Mouse (Mus musculus) thymus, postnatal 4 days (tissue): ENCODE data around the gene Pus7.
A peak's percentile ranks its signal among the peaks of the same experiment; 100 is the strongest.

Source experiments
- DNase-seq: peaks from one replicate; pipeline ENCODE4 v3.0.0; 2021

Gene Pus7

DNA sequence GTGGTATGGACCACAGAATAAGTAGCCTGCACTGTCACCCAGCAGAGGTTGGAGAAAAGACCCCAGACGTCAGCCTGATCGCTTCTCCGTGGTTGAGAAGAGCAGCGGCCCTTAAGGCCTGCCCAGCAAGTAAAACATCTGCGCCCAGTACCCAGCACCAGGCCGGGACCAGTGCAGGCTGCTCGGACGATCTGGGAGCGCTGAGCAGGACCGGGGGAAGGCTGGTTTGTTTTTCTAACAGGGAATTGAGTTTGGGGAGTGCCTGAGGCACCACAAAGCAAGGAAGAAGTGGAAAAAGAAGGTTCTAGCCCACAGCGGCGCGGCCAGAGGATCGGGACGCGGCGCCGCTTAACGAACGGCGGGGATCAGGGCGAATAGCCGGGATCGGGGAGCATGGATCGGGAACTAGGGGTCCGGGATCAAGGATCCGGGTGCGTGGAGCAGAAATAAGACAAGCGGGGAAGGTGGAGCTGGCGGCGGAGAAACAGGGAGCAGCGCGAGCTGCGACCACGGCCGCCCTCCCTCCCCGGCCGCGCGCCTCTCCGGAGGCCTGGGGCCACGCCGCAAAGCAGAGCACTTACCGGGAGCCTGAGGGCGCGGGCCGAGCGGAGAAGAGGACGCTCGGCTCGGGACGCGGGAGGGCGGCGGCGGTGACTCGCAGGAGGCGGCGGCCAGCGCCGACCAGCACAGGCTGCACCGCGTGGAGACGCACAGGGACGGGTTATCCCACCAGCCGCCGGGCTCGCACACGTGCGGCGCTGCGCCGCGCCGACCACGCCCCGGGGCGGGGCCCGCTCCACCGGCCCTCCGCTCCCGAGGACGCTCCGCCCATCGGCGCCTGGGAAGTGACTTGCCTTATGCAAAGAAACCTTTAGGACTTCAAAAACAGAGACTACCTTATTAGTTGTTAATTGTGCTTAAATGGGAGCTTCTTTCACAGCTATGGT, at the start of gene Pus7:
Pus7 (minus strand) TSS at position 781 of the 947 bp plus-strand sequence.
- DNase-seq: peak; percentile 90

DNA sequence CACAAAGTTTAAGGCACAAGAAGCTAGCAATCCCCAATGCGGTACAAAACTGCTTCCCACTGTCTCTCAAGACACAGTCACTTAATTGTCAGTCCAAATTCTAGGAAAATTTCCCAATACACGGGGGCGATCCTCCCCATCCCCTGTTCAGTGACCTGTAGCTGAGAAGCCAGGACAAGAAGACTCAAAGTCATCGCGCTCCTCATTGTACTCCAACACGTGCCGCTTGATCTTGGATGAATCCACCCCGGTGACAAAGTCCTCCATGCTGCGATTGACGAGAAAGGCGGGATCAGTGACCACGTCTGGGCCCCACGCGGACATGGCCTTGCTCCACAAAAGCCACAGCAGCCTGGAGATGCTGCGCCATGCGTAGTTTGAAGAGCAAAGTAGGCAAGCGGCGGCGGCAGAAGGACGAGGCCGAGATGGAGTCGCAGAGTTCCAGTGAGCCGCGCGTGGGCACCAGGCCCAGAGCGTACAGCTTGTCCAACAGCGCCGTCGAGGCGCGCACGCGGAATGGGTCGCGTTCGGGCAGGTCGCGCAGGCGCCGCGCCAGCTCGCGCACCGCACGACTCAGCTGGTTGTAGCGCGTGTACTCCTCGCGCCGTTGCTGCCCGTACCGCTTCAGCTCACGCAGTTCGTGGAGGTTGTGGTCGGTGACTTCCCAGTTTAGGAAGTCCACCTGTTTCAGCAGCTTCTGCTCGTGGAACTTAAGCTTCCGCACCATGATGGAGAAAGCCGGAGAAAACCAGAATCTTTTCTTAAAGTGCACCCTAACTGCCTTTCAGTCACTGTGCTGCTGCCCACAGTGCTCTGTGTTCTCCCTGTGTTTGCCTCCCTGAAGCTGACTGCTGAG, 47.6 kb upstream of the Pus7 start:
- peak; percentile 34 for DNase-seq

DNA sequence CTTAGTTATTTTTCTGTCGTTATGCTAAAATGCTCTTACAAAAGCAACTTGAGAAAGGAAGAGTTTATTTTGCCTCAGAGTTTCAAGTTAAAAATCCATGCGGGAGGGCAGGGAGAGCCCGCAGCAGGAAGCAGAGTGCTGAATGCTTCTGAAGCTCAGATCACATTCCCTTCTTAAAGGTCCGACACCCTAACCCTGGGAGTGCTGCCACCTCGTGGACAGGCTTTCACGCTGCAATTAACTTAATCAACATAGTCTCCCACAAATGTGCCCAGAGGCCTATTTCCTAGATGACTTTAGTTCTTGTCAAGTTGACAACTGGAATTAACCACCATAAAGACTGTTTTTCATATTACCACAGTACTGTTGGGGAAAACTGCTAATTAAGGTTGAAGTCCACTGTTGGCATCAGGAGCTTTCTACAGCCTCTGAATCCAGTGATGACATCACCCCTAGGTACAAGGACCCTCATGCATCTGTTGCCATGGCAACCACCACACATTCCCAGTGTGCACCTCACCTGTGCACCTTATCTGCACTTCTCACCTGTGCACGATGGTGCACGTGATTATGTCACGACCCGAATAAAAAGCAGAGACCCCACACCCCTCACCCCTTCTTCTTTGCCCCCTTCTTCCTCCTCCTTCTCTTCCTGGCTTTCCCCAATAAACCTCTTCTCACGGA, 43.0 kb upstream of the Pus7 start:
- peak; percentile 90 for DNase-seq

DNA sequence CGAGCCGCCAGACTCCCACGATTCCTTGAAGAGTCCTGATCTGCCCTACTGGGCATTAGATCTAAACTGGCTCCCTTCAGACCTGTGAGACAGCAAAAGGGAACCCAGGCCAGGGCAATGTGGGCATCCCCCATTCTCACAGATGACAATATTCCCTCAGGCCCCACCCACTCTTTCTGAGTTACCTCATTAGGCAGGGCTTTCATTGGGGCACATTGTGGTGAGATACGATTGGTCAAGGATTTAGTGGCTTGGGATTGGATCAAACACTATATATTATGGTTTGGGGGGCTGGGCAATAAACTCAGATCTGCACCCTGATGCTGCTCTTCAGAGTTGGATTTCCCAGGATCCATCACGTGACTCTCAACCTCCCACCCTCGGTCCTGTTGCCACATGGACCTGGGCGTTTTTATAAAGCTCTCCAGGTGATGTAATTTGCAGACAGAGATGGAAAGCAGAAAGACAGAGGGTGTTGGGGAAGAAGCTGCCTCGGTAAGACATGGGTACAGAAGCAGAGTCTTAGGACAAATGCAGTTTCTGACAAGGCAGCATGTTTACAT, 40.7 kb upstream of the Pus7 start:
- DNase-seq: no peak

DNA sequence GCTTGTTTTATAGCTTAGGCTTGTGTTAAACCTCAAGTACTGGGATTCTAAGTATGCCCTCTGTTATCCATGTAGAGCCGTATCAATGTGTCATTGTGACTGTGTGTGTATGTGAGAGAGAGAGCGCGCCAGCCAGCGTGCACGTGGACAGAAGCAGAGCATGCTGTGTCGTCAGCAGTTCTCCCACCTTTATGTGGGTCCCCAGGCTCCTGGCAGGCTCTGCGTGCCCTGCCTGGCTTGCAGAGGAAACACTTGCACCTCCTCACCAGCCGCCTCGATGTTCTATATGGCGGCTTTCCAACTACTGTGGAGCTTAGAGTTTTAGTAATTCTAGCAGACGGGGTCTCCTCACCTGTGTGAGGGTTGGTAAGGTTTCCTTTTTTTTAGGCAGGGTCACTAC, 38.8 kb upstream of the Pus7 start:
- DNase-seq: no peak

DNA sequence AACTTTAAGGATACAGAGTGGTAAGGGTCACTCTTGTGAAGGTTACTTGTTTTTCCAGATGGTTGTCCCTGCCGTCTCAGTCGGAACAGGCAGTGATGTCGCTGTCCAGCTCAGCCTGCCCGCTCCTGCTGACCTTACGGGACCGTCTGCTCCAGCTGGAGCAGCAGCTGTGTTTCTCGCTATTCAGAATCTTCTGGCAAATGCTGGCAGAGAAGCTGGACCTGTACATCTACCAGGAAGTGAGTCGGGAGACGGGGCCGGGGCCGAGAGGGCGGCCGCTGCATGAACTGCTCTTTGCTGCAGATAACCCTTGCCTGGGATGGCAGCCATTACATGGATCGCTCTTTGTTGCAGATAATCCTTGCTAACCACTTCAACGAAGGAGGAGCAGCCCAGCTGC, 33.2 kb upstream of the Pus7 start:
- no peak for DNase-seq

DNA sequence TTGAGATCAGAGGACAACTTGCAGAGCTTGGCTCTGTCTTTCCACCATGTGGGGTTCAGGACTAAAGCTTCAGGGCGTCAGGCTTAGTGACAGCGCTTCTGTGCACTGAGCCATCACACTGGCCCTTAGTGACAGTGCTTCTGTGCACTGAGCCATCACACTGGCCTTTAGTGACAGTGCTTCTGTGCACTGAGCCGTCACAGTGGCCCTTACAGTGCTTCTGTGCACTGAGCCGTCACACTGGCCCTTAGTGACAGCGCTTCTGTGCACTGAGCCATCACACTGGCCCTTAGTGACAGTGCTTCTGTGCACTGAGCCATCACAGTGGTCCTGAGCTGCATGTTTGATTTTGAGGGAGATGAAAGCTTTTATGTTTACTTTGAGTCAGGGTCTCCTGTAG, 31.3 kb upstream of the Pus7 start:
- no peak for DNase-seq

- DNase-seq: no peak
These were observed 9.2 kb upstream of the Pus7 start for GRCm38 (mm10) chr5:23792726-23793125.

DNA sequence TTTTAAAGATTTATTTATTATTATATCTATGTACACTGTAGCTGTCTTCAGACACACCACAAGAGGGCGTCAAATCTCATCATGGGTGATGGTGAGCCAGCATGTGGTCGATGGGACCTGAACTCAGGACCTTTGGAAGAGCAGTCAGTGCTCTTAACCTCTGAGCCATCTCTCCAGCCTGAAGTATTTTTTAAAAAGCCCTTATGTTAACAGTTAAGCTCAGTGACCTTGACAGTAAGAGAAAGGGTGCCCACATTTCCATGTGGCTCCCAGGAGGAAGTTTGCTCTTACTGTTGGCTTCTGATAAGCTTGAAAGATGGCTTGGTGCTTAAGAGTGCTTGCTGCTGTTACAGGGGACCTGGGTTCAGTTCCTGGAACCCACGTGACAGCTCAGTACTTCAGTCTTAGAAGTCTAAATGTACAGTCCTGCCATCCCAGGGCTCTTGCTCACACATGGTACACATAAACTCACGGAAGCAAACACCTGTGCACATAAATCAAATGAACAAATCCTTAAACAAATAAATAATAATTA, 5.6 kb upstream of the Pus7 start:
- DNase-seq: no peak

GRCm38 (mm10) chr5:23788390-23788830, 4.9 kb upstream of the Pus7 start:
- DNase-seq: no peak

DNA sequence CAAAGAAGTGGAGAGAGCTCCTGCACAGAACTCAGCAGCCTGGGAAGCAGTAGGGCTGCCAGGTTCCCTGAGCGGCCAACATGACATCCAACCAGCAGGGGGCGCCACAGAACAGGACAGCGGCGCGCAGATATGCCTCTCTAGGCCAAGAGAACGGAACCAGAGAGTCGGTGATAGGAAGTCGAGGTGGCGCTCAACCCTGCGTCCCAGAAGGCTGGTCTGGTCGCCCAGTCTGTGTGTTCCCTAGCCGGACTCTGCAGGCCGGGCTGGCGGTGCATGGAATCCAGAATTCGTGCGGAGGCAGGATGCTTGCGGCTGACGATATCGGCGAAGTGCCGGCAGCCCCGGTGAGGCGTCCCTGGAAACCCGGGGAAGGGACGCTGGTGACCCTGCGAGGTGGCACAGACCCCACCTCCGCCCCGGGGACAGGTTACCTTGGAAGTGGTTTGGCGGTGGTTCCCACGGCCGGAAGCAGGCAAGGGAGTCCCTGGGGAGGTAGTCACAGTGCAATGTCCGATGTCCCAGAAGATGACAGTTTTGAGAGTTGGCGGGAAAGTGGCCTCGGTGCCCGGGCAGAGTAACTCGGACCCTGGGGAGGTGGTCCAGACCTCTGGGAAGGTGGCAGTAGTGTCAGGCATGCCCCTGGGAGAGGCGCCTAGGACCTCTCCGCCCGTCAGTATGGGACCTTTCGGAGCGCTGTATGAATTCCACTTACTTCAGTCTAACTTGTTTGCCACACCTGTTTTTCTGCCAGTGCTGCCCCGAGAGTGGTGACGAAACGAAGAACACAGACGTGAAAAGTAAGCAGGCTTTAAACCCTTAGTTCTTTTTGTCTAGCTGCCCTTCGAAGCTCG, 4.3 kb upstream of the Pus7 start, which contains the start of gene Rint1:
Rint1 (plus strand) TSS at position 176 of the 854 bp plus-strand sequence.
- peak; percentile 99 for DNase-seq

GRCm38 (mm10) chr5:23782051-23782810, 1.3 kb downstream of the Pus7 start:
- DNase-seq: no peak

- DNase-seq: no peak
These were observed 2.3 kb downstream of the Pus7 start for GRCm38 (mm10) chr5:23781172-23781571.

DNA sequence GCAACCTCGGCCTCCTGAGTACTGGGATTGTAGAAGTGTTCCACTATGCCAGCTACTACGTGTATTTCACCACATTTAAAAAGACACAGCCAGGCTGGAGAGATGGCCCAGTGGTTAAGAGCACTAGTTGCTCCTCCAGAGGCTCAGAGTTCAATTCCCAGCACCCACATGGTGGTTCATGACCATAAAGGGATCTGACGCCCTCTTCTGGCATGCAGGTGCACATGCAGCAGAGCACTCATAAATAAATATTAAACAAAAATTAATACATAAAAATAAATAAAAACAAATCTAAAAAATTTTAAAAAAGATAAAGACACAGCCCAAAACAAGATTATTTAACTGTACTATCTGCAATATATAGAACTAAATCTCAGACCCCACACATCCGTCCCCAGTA, 3.0 kb downstream of the Pus7 start:
- no peak for DNase-seq

DNA sequence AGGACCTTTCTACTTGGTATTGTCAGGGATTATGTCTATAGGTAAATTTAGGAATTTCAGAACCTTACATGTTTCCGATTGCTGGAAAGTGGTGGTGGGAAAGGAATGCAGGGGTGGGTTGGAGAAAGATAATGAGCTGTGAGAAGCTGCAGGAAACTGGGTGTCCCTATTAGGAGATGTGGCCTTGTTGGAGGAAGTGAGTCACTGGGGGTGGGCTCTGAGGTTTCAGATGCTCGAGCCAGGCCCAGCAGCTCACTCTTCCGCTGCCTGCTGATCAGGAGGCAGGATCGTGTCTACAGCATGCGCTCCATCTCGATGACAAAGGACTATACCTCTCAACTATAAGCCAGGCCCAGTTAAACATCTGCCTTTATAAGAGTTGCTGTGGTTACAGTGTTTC, 9.3 kb downstream of the Pus7 start:
- DNase-seq: no peak

DNA sequence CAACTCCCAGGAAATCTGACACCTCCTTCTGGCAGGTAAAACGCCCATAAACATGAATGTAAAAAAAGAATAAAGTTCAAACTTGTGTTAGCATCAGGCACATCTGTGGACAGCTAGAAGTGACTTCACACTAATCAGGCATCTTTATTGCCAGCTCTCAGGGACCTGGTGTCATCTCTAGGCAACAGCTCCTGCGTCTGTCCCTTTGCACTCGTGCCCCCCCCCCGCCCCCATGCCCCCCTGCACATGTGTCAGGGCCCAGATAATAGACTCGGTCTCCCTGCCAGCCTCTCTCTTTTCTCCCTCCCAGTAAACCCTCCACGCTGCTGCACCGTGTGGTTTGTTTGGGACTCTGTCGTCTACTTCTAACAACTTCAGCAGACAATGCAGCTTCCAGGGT, 12.4 kb downstream of the Pus7 start:
- no peak for DNase-seq

DNA sequence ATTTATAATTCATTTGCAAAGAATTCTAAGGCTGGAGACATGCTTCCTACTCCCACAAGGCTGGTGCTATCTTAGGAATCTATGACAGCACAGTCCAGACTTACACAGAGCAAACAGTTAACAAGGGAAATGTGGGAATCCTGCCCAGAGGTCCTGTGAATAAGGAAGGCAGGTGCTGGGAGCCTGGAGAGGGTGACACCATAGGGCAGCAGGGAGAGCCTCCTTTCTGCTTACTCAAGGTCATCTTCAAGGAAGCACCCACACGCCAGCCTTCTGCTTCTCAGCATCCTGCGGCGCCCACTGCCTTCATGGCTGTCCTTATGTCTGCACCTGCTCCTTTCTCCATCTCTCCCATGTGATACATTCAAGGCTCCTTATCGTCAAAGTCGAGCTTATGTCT, 19.0 kb downstream of the Pus7 start:
- no peak for DNase-seq

DNA sequence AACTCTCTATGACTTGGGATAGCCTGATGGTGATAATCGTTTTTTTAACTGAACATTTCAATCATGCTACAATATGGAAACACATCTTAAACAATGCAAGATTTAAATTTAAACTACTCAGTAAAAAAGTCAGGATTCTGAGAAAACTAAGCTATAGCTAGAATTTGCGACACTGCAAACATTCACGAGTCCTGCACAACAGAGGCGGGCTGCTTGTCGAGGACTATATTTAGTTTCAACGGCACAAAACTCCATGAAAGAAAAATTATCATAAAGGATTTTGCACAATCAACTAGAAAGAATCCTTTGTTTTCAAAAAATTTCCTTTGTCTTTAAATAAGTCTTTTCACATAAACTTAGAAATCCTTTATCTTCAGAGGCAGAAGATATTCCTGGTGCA, 21.0 kb downstream of the Pus7 start:
- no peak for DNase-seq

DNA sequence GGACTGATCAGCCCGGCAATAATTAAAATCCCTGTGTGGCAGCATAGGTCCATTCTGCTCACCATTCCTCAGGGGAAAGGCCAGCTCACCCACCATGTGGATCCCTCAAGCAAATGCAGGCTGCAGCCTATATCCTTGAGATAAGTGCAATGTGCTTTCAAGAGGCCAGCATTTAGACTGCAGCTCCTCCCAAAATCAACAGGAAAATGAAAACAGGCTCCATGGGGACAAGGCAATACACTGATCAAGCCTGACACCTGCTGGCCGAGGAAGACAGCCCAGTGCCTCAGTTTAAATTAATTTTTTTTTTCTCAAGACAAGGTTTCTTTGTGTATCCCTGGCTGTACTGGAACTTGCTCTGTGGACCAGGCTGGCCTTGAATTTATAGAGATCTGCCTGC, 24.9 kb downstream of the Pus7 start:
- peak; percentile 62 for DNase-seq

GRCm38 (mm10) chr5:23756368-23756767, 27.1 kb downstream of the Pus7 start:
- peak; percentile 18 for DNase-seq

DNA sequence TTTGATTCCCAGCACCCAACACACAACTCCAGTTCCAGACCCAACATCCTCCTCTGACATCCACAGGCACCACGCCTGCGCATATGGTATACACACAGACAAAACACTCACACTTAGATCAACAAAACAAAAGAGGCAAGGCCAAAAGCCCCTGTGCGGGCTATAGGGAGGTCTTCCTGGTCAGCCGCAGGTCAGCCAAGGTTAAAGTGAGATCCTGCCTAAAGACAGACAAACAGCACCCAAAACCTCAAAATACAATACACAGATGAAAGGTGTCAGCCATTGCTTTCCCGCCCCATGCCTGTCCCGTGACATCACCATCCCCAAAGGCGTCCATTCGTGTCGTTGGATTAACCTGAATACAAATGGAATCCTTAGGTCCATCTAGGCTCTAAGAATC, 27.9 kb downstream of the Pus7 start:
- DNase-seq: no peak
